Mouse (Mus musculus) forebrain, embryonic 14.5 days (tissue): ENCODE results near the gene Brd7. TPM values are rescaled to one million over a fixed set of nuclear protein-coding genes. Genes with fewer than 3 reads are reported as not detected.

Experiments
- ATAC-seq: fragments of 200-750 bp; cut with Nextera tagmentation; 2 replicates; pipeline ENCODE4 v1.8.0; 2017; ENCODE audit warnings: mild to moderate bottlenecking, moderate library complexity
- DNase-seq: peaks from one replicate; pipeline ENCODE4 v3.0.0-alpha.2; 2015; ENCODE audit warnings: low spot score
- H3K27ac ChIP-seq: fragments of 300-500 bp; sonication (generic); 2 replicates; pipeline ENCODE4 v1.5.1; 2014; ENCODE audit warnings: low read depth, mild to moderate bottlenecking, control low read depth, low read length, moderate library complexity
- H3K27me3 ChIP-seq: fragments of 300-500 bp; sonication (generic); replicated peaks from 2 replicates; pipeline ENCODE4 v1.6.1; 2014; ENCODE audit warnings: low read length, control low read depth, mixed read lengths; ENCODE audit not compliant: control insufficient read depth, insufficient read depth
- H3K36me3 ChIP-seq: fragments of 300-500 bp; sonication (generic); 2 replicates; pipeline ENCODE4 v1.6.1; 2014; ENCODE audit warnings: low read length, control low read depth; ENCODE audit not compliant: control insufficient read depth, insufficient read depth
- H3K4me1 ChIP-seq: fragments of 300-500 bp; sonication (generic); 2 replicates; pipeline ENCODE4 v1.6.1; 2014; ENCODE audit warnings: antibody characterized with exemption, low read length, control low read depth; ENCODE audit not compliant: control insufficient read depth, insufficient read depth
- H3K4me2 ChIP-seq: fragments of 300-500 bp; sonication (generic); 2 replicates; pipeline ENCODE4 v1.6.1; 2014; ENCODE audit warnings: mild to moderate bottlenecking, control low read depth, low read length
- H3K4me3 ChIP-seq: fragments of 300-500 bp; sonication (generic); 2 replicates; pipeline ENCODE4 v1.5.1; 2014; ENCODE audit warnings: low read depth, low read length, control low read depth
- H3K9ac ChIP-seq: fragments of 300-500 bp; sonication (generic); 2 replicates; pipeline ENCODE4 v1.6.1; 2014; ENCODE audit warnings: mild to moderate bottlenecking, low read length, control low read depth, moderate library complexity
- H3K9me3 ChIP-seq: fragments of 300-500 bp; sonication (generic); replicated peaks from 2 replicates; pipeline ENCODE4 v1.6.1; 2016; ENCODE audit warnings: low read length, control low read depth, mixed read lengths; ENCODE audit not compliant: control insufficient read depth
- WGBS: fragments of 180-500 bp; shearing (Covaris S2); extraction: QIAGEN DNeasy Blood & Tissue Kit; methylation state at CpG from one replicate; pipeline ENCODE4 v1.1.7; 2014; 5-methylcytosine and 5-hydroxymethylcytosine counted together
- polyA plus RNA-seq: library from polyadenylated mRNA; unstranded; fragments of >200 nt; fragmentation: Nextera tagmentation; extraction: Ambion mirVana; gene quantifications from 2 replicates; pipeline ENCODE4 v1.2.1, GENCODE M21; 2014

Gene Brd7
- polyA plus RNA-seq, 1 experiment from 2014 or later = 48.0 TPM

- no peak overlapping the region for H3K9ac ChIP-seq
- no peak overlapping the region for H3K27ac ChIP-seq
- no peaks in the 10 kb centered on the region for H3K27me3 ChIP-seq
- H3K4me1 ChIP-seq = peaks cover 2% of the 10 kb centered on the region; the same call in 1 of the 2 replicates
- no peaks in the 10 kb centered on the region for H3K9me3 ChIP-seq
- no peak overlapping the region for H3K4me3 ChIP-seq
- ATAC-seq (no peak), DNase-seq (no peak)
- H3K36me3 ChIP-seq = no peaks in the 10 kb centered on the region
- 71% methylated on average over 12 of the region's 12 CpGs for WGBS
- no peak overlapping the region for H3K4me2 ChIP-seq
Observed at GRCm38 (mm10) chr8:88297976-88298732, 63.8 kb downstream of the Brd7 start.

DNA sequence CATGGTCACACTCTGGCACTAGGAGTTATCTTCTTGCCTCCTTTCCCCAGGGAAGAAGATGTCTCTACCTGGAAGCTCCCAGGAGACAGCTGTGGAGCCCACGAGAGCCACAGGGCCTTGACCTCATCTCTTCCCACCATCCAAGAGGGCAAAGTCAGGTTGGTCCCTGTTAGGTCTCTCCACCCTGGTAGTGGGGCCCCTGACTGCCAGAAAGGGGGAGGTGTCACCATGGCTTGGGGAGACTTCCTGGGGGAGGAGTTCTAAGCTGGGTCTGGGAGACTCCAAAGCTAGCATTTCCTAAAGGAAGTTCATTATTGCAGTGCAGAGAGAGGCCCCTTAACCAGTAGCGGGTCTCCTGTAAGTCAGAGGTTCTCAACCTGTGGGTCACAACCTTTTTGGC lies 67.0 kb downstream of the Brd7 start:
- Histone ChIP-seq H3K27ac (no peak overlapping the region), H3K9ac (no peak overlapping the region), H3K4me2 (no peak overlapping the region), H3K27me3 (no peaks in the 10 kb centered on the region), H3K4me1 (no peaks in the 10 kb centered on the region), H3K9me3 (no peaks in the 10 kb centered on the region), H3K4me3 (no peak overlapping the region), H3K36me3 (no peaks in the 10 kb centered on the region)
- 96% methylated on average over 2 of the region's 2 CpGs for WGBS
- ATAC-seq (no peak), DNase-seq (no peak)

- no peak overlapping the region for H3K4me2 ChIP-seq
- WGBS = 90% methylated on average over 9 of the region's 9 CpGs
- no peaks in the 10 kb centered on the region for H3K9me3 ChIP-seq
- H3K27me3 ChIP-seq = no peaks in the 10 kb centered on the region
- H3K4me3 ChIP-seq = no peak overlapping the region
- no peaks in the 10 kb centered on the region for H3K36me3 ChIP-seq
- no peak for ATAC-seq
- no peak overlapping the region for H3K9ac ChIP-seq
- no peak for DNase-seq
- no peak overlapping the region for H3K27ac ChIP-seq
- no peaks in the 10 kb centered on the region for H3K4me1 ChIP-seq
Observed at GRCm38 (mm10) chr8:88293590-88294356, 68.2 kb downstream of the Brd7 start.

DNA sequence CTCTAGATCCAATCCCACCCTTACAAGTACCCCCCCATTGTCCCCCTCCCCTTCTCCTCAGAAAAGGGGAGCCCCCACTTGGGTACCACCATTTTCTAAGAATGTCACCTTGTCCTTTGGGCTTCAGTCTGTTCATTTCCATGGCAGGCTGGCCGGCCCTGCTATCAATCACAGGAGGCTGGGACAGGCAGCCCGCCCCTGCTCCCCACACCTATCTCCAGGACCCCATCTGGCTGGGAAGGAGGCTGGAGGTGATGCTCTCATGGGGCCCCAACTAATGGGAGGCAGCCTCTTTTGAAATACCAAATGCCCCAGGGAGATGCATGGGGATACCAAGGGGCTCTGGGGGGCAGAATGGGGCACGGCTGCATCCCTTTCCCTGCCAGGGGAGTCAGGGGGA lies 69.1 kb downstream of the Brd7 start:
- ATAC-seq = no peak
- WGBS = 93% methylated on average over 3 of the region's 3 CpGs

DNA sequence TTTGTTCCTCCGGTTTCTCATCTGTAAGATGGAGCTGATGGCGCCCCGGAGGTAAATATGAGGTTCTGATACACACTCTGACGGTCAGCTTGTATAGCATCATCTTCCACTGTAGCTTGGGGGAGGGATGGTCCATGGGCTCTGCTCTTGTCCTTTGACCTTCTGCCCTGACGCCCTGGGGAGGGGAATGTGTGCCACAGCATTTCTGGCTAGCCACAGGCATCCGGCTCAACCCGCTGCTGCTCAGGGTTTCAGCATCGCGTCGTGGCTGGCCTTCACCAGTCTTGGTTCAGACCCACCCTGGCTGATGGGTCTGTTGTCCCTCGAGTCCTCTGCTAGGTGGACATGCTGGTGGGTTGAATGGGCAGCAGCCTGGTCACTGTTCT lies 70.7 kb downstream of the Brd7 start:
- Histone ChIP-seq H3K4me3 (no peak overlapping the region), H3K4me2 (no peak overlapping the region), H3K9me3 (no peaks in the 10 kb centered on the region), H3K9ac (no peak overlapping the region), H3K4me1 (no peaks in the 10 kb centered on the region), H3K36me3 (no peaks in the 10 kb centered on the region), H3K27me3 (no peaks in the 10 kb centered on the region), H3K27ac (no peak overlapping the region)
- ATAC-seq (no peak), DNase-seq (no peak)
- 93% methylated on average over 11 of the region's 11 CpGs for WGBS

More for the DNA sequence above, 69.1 kb downstream of the Brd7 start:
- Histone ChIP-seq H3K27me3 (no peaks in the 10 kb centered on the region), H3K4me3 (no peak overlapping the region), H3K4me1 (no peaks in the 10 kb centered on the region), H3K27ac (no peak overlapping the region), H3K4me2 (no peak overlapping the region), H3K9ac (no peak overlapping the region), H3K9me3 (no peaks in the 10 kb centered on the region), H3K36me3 (no peaks in the 10 kb centered on the region)
- DNase-seq = no peak

DNA sequence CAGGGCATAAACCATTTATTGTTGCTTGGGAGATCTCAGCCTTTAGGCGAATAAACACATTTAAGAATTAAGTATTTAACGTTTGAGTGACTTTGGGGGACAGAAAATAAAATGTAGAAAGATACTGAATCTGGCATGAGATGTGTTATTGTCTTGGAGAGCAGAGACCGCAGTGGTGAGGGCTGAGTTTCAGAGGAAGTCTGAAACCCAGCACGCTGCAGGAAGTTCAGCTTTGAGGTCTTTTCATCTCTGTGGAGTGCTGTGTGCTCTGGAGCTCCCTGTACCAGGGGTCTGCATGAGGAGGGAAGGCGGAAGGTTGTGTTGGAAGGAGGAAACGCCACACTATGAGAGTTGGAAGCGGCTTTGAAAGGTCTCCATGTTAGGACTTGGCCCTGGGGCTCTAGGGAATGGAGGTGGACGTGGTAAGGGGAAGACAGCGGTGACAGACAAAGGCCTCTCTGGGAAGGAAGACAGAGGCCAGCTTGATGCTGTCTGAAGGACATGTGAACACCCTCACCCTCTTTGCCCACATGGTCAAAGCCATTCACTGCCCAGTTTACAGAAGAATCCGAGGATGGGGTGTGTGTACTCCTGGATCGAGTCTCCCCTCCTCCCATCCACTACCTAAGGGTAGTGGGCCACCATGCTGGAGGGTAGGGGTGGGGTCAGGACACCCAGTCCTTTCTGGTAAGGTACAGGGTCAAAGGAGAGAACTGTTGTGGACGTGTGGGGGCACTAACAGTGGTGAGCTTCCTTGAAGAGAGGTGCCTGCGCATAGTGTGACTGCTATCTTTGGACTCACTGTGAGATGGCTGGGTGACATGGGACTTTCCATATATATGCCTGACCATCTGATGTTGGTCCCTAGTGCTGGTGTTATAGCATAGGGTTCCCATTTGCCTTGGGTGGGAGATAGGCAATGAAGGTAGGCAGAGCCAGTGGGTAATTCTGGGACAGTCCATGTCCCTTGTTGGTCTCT lies 71.4 kb downstream of the Brd7 start:
- Histone ChIP-seq H3K9ac (no peak overlapping the region), H3K4me1 (no peaks in the 10 kb centered on the region), H3K27me3 (no peaks in the 10 kb centered on the region), H3K9me3 (no peaks in the 10 kb centered on the region), H3K4me2 (no peak overlapping the region), H3K4me3 (no peak overlapping the region), H3K27ac (no peak overlapping the region), H3K36me3 (no peaks in the 10 kb centered on the region)
- DNase-seq (no peak), ATAC-seq (no peak)
- WGBS = 89% methylated on average over 13 of the region's 13 CpGs

- no peak for DNase-seq
- Histone ChIP-seq H3K27me3 (no peaks in the 10 kb centered on the region), H3K36me3 (no peaks in the 10 kb centered on the region), H3K4me2 (no peak overlapping the region), H3K27ac (no peak overlapping the region), H3K9me3 (no peaks in the 10 kb centered on the region), H3K4me3 (no peak overlapping the region), H3K9ac (no peak overlapping the region), H3K4me1 (no peaks in the 10 kb centered on the region)
- 45% methylated on average over 1 of the region's 1 CpGs for WGBS
- ATAC-seq = no peak
Observed at GRCm38 (mm10) chr8:88289901-88290300, 72.1 kb downstream of the Brd7 start.

- 77% methylated on average over 12 of the region's 12 CpGs for WGBS
- ATAC-seq = no peak
- no peaks in the 10 kb centered on the region for H3K36me3 ChIP-seq
Observed at GRCm38 (mm10) chr8:88288622-88289242, 73.3 kb downstream of the Brd7 start.

More at GRCm38 (mm10) chr8:88288622-88289242, 73.3 kb downstream of the Brd7 start:
- Histone ChIP-seq H3K4me2 (no peak overlapping the region), H3K27ac (no peak overlapping the region), H3K4me1 (no peaks in the 10 kb centered on the region), H3K4me3 (no peak overlapping the region), H3K9ac (no peak overlapping the region), H3K9me3 (no peaks in the 10 kb centered on the region), H3K27me3 (no peaks in the 10 kb centered on the region)
- DNase-seq = no peak
